Mouse (Mus musculus) ES-E14 (cell line): ENCODE measurements at regions not wholly inside any gene's neighbourhood (a gene's known extent, or its start where the extent isn't known, plus 50 kb on each side); places are given as distances from the start of the nearest gene placed in this dataset.
A peak's percentile ranks its signal among the peaks of the same experiment; 100 is the strongest.

Experiments
- DNase-seq: peaks from one replicate; pipeline ENCODE4 v3.0.0-alpha.2; 2013; ENCODE audit warnings: low read depth, low spot score
- H3K27ac ChIP-seq: 2 replicates; pipeline ENCODE4 v1.5.1; 2012; ENCODE audit warnings: low read depth, mild to moderate bottlenecking, low read length, moderate library complexity, mixed read lengths; ENCODE audit not compliant: poor library complexity, insufficient read depth, severe bottlenecking
- H3K36me3 ChIP-seq: 2 replicates; pipeline ENCODE4 v1.6.1; 2012; ENCODE audit warnings: mild to moderate bottlenecking, low read length, moderate library complexity, mixed read lengths; ENCODE audit not compliant: control insufficient read depth, poor library complexity, insufficient read depth, severe bottlenecking
- H3K4me1 ChIP-seq, 2 experiments: fragments of 150-350 bp in 1 of 2; sonication (generic) in 1 of 2; 2 replicates each; pipeline ENCODE4 v1.6.1; 2012; ENCODE audit warnings: low read length in 2 of 2, mild to moderate bottlenecking in 1 of 2, mixed read lengths in 1 of 2; ENCODE audit not compliant: control insufficient read depth in 2 of 2, insufficient read depth in 2 of 2, poor library complexity in 1 of 2
- H3K4me3 ChIP-seq, 2 experiments: fragments of 150-350 bp in 1 of 2; sonication (generic) in 1 of 2; 2 replicates each; pipeline ENCODE4 v1.5.1; 2012; ENCODE audit warnings: low read length in 2 of 2, low read depth in 1 of 2, mild to moderate bottlenecking in 1 of 2, mixed read lengths in 1 of 2; ENCODE audit not compliant: insufficient read depth in 1 of 2, poor library complexity in 1 of 2, severe bottlenecking in 1 of 2
- H3K9ac ChIP-seq: 2 replicates; pipeline ENCODE4 v1.6.1; 2012; ENCODE audit warnings: low read depth, mild to moderate bottlenecking, low read length, mixed read lengths; ENCODE audit not compliant: poor library complexity, insufficient read depth, severe bottlenecking
- H3K9me3 ChIP-seq: fragments of 150-350 bp; sonication (generic); 2 replicates; pipeline ENCODE4 v1.6.1; 2012; ENCODE audit warnings: low read depth, mild to moderate bottlenecking, low read length; ENCODE audit not compliant: control insufficient read depth, insufficient read depth
- CHD2 ChIP-seq: IDR thresholded peaks from 2 replicates; pipeline ENCODE4 v1.6.1; 2014; ENCODE audit warnings: mild to moderate bottlenecking, low read depth, low read length, inconsistent platforms
- HCFC1 ChIP-seq: IDR thresholded peaks from 2 replicates; pipeline ENCODE4 v1.6.1; 2012; ENCODE audit warnings: low read length, inconsistent platforms, borderline replicate concordance; ENCODE audit not compliant: insufficient read depth
- MAFK ChIP-seq: IDR thresholded peaks from 2 replicates; pipeline ENCODE4 v1.6.1; 2014; ENCODE audit warnings: mild to moderate bottlenecking, low read depth, low read length, inconsistent platforms; ENCODE audit not compliant: insufficient read depth
- ZC3H11A ChIP-seq: IDR thresholded peaks from 2 replicates; pipeline ENCODE4 v1.6.1; 2012; ENCODE audit warnings: low read depth, mild to moderate bottlenecking, inconsistent platforms, low read length, borderline replicate concordance
- ZNF384 ChIP-seq: IDR thresholded peaks from 2 replicates; pipeline ENCODE4 v1.6.1; 2012; ENCODE audit warnings: low read depth, low read length, inconsistent platforms
- in situ Hi-C, 2 experiments: fragments of 600-800 bp; cut with MboI; formaldehyde crosslinking; loops; one replicate each; pipeline ENCODE4 v1.15.1; 2025; ENCODE audit warnings: low sequenced_read_pairs in 2 of 2, inconsistent platforms in 1 of 2; ENCODE audit not compliant: unreplicated experiment in 2 of 2

- Histone ChIP-seq H3K4me3 (peak overlapping the region in 1 of 2 experiments; percentile 18; a peak in 1 of 4 replicates), H3K4me1 (no peaks in the 10 kb centered on the region), H3K36me3 (no peaks in the 10 kb centered on the region), H3K9me3 (no peaks in the 10 kb centered on the region), H3K9ac (no peak overlapping the region), H3K27ac (no peak overlapping the region)
- TF ChIP-seq HCFC1: no peak
- no peak for TF ChIP-seq MAFK
- TF ChIP-seq ZNF384: no peak
- no peak for TF ChIP-seq ZC3H11A
- TF ChIP-seq CHD2: no peak
- no peak for DNase-seq
- in situ Hi-C loops: no loop called here
Measured at GRCm38 (mm10) chr15:61158041-61158545, 235.3 kb upstream of the A1bg start.

GRCm38 (mm10) chr15:61157543-61157942 lies 234.7 kb upstream of the A1bg start:
- TF ChIP-seq MAFK: no peak
- TF ChIP-seq ZC3H11A: peak; percentile 93
- TF ChIP-seq ZNF384: 0 out of 2 replicates have a peak, but pooled peaks have one; percentile 36
- TF ChIP-seq CHD2: no peak

GRCm38 (mm10) chr15:61155530-61155929 lies 232.7 kb upstream of the A1bg start:
- no peak for TF ChIP-seq CHD2
- no peak for TF ChIP-seq HCFC1
- TF ChIP-seq ZC3H11A: no peak
- no peak for TF ChIP-seq ZNF384
- TF ChIP-seq MAFK: no peak
- Histone ChIP-seq H3K9ac (no peak overlapping the region), H3K36me3 (no peaks in the 10 kb centered on the region), H3K27ac (no peak overlapping the region), H3K4me3 (no peak overlapping the region), H3K4me1 (no peaks in the 10 kb centered on the region), H3K9me3 (no peaks in the 10 kb centered on the region)
- DNase-seq: no peak
- in situ Hi-C loops: no loop called here

More at GRCm38 (mm10) chr15:61157543-61157942, 234.7 kb upstream of the A1bg start:
- H3K27ac ChIP-seq: no peak overlapping the region
- peak; percentile 76 for DNase-seq
- no peak overlapping the region for H3K9ac ChIP-seq
- no peaks in the 10 kb centered on the region for H3K36me3 ChIP-seq
- H3K4me1 ChIP-seq: no peaks in the 10 kb centered on the region
- in situ Hi-C loops: no loop called here
- peak overlapping the region in 1 of 2 experiments; percentile 18; a peak in 1 of 4 replicates for H3K4me3 ChIP-seq
- H3K9me3 ChIP-seq: no peaks in the 10 kb centered on the region

- H3K4me1 ChIP-seq: no peaks in the 10 kb centered on the region
- no peak overlapping the region for H3K4me3 ChIP-seq
- H3K9ac ChIP-seq: no peak overlapping the region
- in situ Hi-C loops: no loop called here
- DNase-seq: no peak
- H3K27ac ChIP-seq: no peak overlapping the region
- TF ChIP-seq ZNF384 (no peak), HCFC1 (no peak), MAFK (no peak), CHD2 (no peak), ZC3H11A (no peak)
- no peaks in the 10 kb centered on the region for H3K9me3 ChIP-seq
- H3K36me3 ChIP-seq: no peaks in the 10 kb centered on the region
Measured at GRCm38 (mm10) chr15:61154166-61154565, 231.4 kb upstream of the A1bg start.

- DNase-seq: no peak
- H3K27ac ChIP-seq: no peak overlapping the region
- TF ChIP-seq MAFK (no peak), ZC3H11A (no peak), CHD2 (no peak), HCFC1 (no peak), ZNF384 (no peak)
- no peaks in the 10 kb centered on the region for H3K9me3 ChIP-seq
- no peaks in the 10 kb centered on the region for H3K36me3 ChIP-seq
- in situ Hi-C loops: no loop called here
- no peak overlapping the region for H3K9ac ChIP-seq
- no peak overlapping the region for H3K4me3 ChIP-seq
- H3K4me1 ChIP-seq: no peaks in the 10 kb centered on the region
Measured at GRCm38 (mm10) chr15:61142851-61143250, 220.0 kb upstream of the A1bg start.
